Mouse (Mus musculus): Measurements from ENCODE around the gene Zbtb20. TPM values are rescaled to one million over a fixed set of nuclear protein-coding genes. Genes with fewer than 3 reads are reported as not detected.

The Zbtb20 gene
- polyA plus RNA-seq, 1 experiment from 2014 or later: 15.4 TPM

DNA sequence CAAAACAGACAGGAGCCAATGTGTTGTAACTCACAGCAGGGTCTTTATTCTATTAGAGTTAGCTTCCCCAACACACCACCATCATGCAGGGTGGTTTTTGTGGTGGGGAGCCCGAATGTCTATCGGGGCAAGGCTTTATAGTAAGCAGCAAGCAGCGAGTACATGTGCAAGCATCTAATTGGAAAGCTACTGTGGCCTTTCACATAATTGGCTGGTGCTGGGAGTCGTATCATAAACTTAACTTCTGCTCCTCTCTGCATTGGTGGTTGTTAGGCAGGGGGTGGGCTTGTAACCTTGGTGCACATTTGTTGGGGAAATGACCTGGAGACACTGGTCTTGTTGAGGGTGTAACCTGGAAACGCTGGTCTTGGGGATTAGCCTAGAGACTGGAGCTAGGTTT is 207.1 kb downstream of the Zbtb20 start:
- H3K9ac ChIP-seq (replicated peaks; ENCODE audit: low read length): no peak overlapping the region
- H3K9me3 ChIP-seq (replicated peaks; ENCODE audit: control insufficient read depth, low read length): no peaks in the 10 kb centered on the region
- H3K4me2 ChIP-seq (ENCODE audit: low read depth, low read length): no peak overlapping the region
- no peaks in the 10 kb centered on the region for H3K4me1 ChIP-seq (ENCODE audit: control insufficient read depth, insufficient read depth, low read length)
- H3K4me3 ChIP-seq (ENCODE audit: low read depth, low read length): no peak overlapping the region
- no peaks in the 10 kb centered on the region for H3K27me3 ChIP-seq (ENCODE audit: control insufficient read depth, insufficient read depth, low read length)
- ATAC-seq (replicated peaks; ENCODE audit: insufficient number of reproducible peaks, low FRiP score, low TSS enrichment, low read depth) (no peak), DNase-seq (ENCODE audit: low spot score) (no peak)
- H3K27ac ChIP-seq (replicated peaks; ENCODE audit: low read depth, low read length): no peak overlapping the region
- H3K36me3 ChIP-seq (replicated peaks; ENCODE audit: control insufficient read depth, insufficient read depth, low read depth, low read length): no peaks in the 10 kb centered on the region
- WGBS: 82% methylated on average over 5 of the region's 5 CpGs

DNA sequence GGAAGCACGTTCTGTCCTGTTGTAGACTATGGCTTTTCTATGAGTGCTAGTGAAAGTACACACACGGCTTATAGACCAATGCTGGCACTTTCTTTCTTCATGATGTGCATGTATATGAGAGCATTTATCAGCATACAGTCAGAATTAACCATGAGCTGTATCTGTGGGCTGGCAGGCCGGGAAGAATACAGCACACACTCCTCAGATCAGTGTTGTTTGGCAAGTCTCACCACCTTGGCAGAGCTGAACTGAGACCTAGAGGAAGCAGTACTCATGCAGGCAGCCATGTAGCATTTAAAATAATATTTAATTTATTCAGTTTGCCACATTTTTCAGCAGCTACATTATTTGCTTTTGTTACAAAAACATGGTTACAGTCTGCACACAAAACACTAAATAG is 214.5 kb downstream of the Zbtb20 start:
- no peaks in the 10 kb centered on the region for H3K4me1 ChIP-seq (ENCODE audit: control insufficient read depth, insufficient read depth, low read length)
- no peaks in the 10 kb centered on the region for H3K9me3 ChIP-seq (replicated peaks; ENCODE audit: control insufficient read depth, low read length)
- no peak overlapping the region for H3K9ac ChIP-seq (replicated peaks; ENCODE audit: low read length)
- no peak for ATAC-seq (replicated peaks; ENCODE audit: insufficient number of reproducible peaks, low FRiP score, low TSS enrichment, low read depth)
- no peaks in the 10 kb centered on the region for H3K27me3 ChIP-seq (ENCODE audit: control insufficient read depth, insufficient read depth, low read length)
- H3K4me3 ChIP-seq (ENCODE audit: low read depth, low read length): no peak overlapping the region
- H3K4me2 ChIP-seq (ENCODE audit: low read depth, low read length): no peak overlapping the region
- no peak for DNase-seq (ENCODE audit: low spot score)
- H3K36me3 ChIP-seq (replicated peaks; ENCODE audit: control insufficient read depth, insufficient read depth, low read depth, low read length): no peaks in the 10 kb centered on the region
- WGBS: 77% methylated on average over 3 of the region's 3 CpGs
- H3K27ac ChIP-seq (replicated peaks; ENCODE audit: low read depth, low read length): no peak overlapping the region

DNA sequence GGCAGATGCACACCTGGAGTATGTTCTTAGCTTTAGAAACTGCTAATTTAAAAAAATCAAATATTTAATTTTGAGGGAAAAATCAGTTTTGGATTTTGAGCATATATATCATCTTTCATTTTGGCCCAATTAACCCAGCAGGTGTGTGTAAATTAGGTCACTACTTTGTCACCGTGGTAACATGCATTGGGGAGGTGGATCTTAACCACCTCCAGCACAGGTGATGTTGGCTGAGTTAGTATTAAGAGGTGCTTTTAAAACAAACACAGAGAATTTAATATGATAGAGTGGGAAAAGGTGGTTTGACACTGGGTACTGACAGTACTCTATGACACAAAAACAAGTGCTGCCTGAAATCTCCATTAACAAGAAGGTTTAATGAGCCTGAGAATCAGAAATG is 218.5 kb downstream of the Zbtb20 start:
- H3K4me3 ChIP-seq (ENCODE audit: low read depth, low read length): no peak overlapping the region
- DNase-seq (ENCODE audit: low spot score) (no peak), ATAC-seq (replicated peaks; ENCODE audit: insufficient number of reproducible peaks, low FRiP score, low TSS enrichment, low read depth) (no peak)
- no peak overlapping the region for H3K9ac ChIP-seq (replicated peaks; ENCODE audit: low read length)
- no peaks in the 10 kb centered on the region for H3K27me3 ChIP-seq (ENCODE audit: control insufficient read depth, insufficient read depth, low read length)
- no peaks in the 10 kb centered on the region for H3K36me3 ChIP-seq (replicated peaks; ENCODE audit: control insufficient read depth, insufficient read depth, low read depth, low read length)
- no peaks in the 10 kb centered on the region for H3K4me1 ChIP-seq (ENCODE audit: control insufficient read depth, insufficient read depth, low read length)
- WGBS: 81% methylated on average over 1 of the region's 1 CpGs
- no peak overlapping the region for H3K4me2 ChIP-seq (ENCODE audit: low read depth, low read length)
- no peak overlapping the region for H3K27ac ChIP-seq (replicated peaks; ENCODE audit: low read depth, low read length)
- H3K9me3 ChIP-seq (replicated peaks; ENCODE audit: control insufficient read depth, low read length): no peaks in the 10 kb centered on the region

DNA sequence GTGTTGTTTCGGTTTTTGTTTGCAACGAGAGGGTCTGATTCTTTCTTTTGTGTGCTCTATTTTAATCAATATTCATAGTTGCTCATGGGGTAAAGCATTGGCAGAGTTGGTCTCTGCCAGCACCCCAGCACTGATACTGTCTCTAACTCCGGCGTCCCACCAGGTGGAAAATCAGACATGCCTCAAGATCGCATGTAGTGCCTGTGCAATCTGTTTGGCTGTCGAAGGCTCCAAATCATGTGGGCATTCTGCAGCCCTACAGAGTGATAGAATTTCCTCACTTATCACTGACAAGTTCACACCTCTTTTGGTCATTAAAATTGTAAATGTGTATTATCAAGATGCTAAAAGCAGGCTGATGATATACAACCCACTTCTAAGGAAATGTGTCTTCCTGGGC is 219.1 kb downstream of the Zbtb20 start:
- DNase-seq (ENCODE audit: low spot score) (no peak), ATAC-seq (replicated peaks; ENCODE audit: insufficient number of reproducible peaks, low FRiP score, low TSS enrichment, low read depth) (no peak)
- H3K9me3 ChIP-seq (replicated peaks; ENCODE audit: control insufficient read depth, low read length): no peaks in the 10 kb centered on the region
- no peaks in the 10 kb centered on the region for H3K36me3 ChIP-seq (replicated peaks; ENCODE audit: control insufficient read depth, insufficient read depth, low read depth, low read length)
- H3K27me3 ChIP-seq (ENCODE audit: control insufficient read depth, insufficient read depth, low read length): no peaks in the 10 kb centered on the region
- H3K27ac ChIP-seq (replicated peaks; ENCODE audit: low read depth, low read length): no peak overlapping the region
- WGBS: 84% methylated on average over 6 of the region's 6 CpGs
- H3K4me1 ChIP-seq (ENCODE audit: control insufficient read depth, insufficient read depth, low read length): no peaks in the 10 kb centered on the region
- no peak overlapping the region for H3K4me3 ChIP-seq (ENCODE audit: low read depth, low read length)
- no peak overlapping the region for H3K4me2 ChIP-seq (ENCODE audit: low read depth, low read length)
- no peak overlapping the region for H3K9ac ChIP-seq (replicated peaks; ENCODE audit: low read length)

DNA sequence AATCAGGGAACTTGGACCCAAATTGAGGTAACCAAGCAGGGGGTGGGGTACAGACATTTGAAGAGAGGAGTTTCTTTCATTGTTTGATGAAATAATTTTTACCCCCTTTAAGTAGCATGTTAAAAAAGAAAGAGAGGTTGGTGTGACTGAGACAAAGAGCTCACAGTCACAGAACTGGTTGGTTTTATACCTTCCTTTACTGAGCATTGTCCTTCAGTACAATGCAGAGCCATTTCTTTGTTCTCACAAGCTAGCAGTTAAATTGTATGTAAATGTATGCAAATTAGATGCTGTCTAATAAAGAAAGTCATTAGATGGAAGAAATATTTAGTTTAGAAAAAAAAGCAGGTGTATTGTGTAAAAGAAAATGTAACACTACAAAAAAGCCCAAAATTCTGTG is 220.4 kb downstream of the Zbtb20 start:
- H3K4me1 ChIP-seq (ENCODE audit: control insufficient read depth, insufficient read depth, low read length): no peaks in the 10 kb centered on the region
- no peaks in the 10 kb centered on the region for H3K9me3 ChIP-seq (replicated peaks; ENCODE audit: control insufficient read depth, low read length)
- H3K27me3 ChIP-seq (ENCODE audit: control insufficient read depth, insufficient read depth, low read length): no peaks in the 10 kb centered on the region
- ATAC-seq (replicated peaks; ENCODE audit: insufficient number of reproducible peaks, low FRiP score, low TSS enrichment, low read depth) (no peak), DNase-seq (ENCODE audit: low spot score) (no peak)
- H3K36me3 ChIP-seq (replicated peaks; ENCODE audit: control insufficient read depth, insufficient read depth, low read depth, low read length): no peaks in the 10 kb centered on the region
- H3K27ac ChIP-seq (replicated peaks; ENCODE audit: low read depth, low read length): no peak overlapping the region
- H3K4me2 ChIP-seq (ENCODE audit: low read depth, low read length): no peak overlapping the region
- no peak overlapping the region for H3K9ac ChIP-seq (replicated peaks; ENCODE audit: low read length)
- no peak overlapping the region for H3K4me3 ChIP-seq (ENCODE audit: low read depth, low read length)

DNA sequence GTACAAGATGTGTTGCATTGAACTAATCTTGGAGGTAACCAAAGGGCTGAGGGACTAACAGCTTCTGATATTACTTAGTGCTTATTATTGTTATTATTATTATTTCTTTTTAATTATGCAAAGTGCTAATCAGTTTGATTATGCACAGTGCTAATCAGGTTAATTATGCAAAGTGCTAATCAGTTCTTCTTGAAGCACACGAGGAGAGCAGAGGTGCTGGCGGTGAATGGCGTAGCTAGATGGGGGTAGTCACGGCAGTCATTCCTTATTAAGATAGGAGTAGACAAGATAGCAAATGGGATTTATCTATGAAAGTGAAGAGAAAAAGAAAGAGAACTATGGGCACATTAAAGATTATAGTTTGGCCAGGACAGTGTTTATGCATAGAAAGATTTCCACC is 222.5 kb downstream of the Zbtb20 start:
- Histone ChIP-seq H3K4me1 (ENCODE audit: control insufficient read depth, insufficient read depth, low read length) (no peaks in the 10 kb centered on the region), H3K36me3 (replicated peaks; ENCODE audit: control insufficient read depth, insufficient read depth, low read depth, low read length) (no peaks in the 10 kb centered on the region), H3K4me3 (ENCODE audit: low read depth, low read length) (no peak overlapping the region), H3K9me3 (replicated peaks; ENCODE audit: control insufficient read depth, low read length) (no peaks in the 10 kb centered on the region), H3K4me2 (ENCODE audit: low read depth, low read length) (no peak overlapping the region), H3K9ac (replicated peaks; ENCODE audit: low read length) (no peak overlapping the region), H3K27ac (replicated peaks; ENCODE audit: low read depth, low read length) (no peak overlapping the region), H3K27me3 (ENCODE audit: control insufficient read depth, insufficient read depth, low read length) (no peaks in the 10 kb centered on the region)
- ATAC-seq (replicated peaks; ENCODE audit: insufficient number of reproducible peaks, low FRiP score, low TSS enrichment, low read depth) (no peak), DNase-seq (ENCODE audit: low spot score) (no peak)
- WGBS: 94% methylated on average over 4 of the region's 4 CpGs

DNA sequence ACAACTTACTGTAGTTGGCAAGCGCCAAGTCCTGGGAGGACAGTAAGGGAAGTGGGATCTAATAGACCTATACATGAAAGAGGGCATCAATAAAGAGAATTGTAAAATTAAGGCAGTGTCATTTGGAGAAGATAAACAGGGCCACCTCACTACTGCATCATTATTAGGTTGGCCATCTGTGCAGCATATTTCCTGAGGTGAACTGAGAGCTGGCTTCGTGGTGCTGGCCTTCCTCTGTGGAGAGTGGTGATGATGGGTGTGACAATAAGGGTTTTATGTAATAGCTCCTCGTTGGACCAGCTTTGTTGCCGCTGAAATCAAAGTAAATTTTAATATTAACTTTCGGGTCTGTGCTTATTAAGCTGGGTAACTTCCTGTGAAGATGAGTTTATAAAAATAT is 223.0 kb downstream of the Zbtb20 start:
- no peak for ATAC-seq (replicated peaks; ENCODE audit: insufficient number of reproducible peaks, low FRiP score, low TSS enrichment, low read depth)
- H3K27ac ChIP-seq (replicated peaks; ENCODE audit: low read depth, low read length): no peak overlapping the region
- no peak for DNase-seq (ENCODE audit: low spot score)
- H3K4me1 ChIP-seq (ENCODE audit: control insufficient read depth, insufficient read depth, low read length): no peaks in the 10 kb centered on the region
- no peaks in the 10 kb centered on the region for H3K27me3 ChIP-seq (ENCODE audit: control insufficient read depth, insufficient read depth, low read length)
- H3K4me3 ChIP-seq (ENCODE audit: low read depth, low read length): no peak overlapping the region
- no peaks in the 10 kb centered on the region for H3K36me3 ChIP-seq (replicated peaks; ENCODE audit: control insufficient read depth, insufficient read depth, low read depth, low read length)
- H3K9ac ChIP-seq (replicated peaks; ENCODE audit: low read length): no peak overlapping the region
- no peaks in the 10 kb centered on the region for H3K9me3 ChIP-seq (replicated peaks; ENCODE audit: control insufficient read depth, low read length)
- WGBS: 89% methylated on average over 5 of the region's 5 CpGs
- no peak overlapping the region for H3K4me2 ChIP-seq (ENCODE audit: low read depth, low read length)

DNA sequence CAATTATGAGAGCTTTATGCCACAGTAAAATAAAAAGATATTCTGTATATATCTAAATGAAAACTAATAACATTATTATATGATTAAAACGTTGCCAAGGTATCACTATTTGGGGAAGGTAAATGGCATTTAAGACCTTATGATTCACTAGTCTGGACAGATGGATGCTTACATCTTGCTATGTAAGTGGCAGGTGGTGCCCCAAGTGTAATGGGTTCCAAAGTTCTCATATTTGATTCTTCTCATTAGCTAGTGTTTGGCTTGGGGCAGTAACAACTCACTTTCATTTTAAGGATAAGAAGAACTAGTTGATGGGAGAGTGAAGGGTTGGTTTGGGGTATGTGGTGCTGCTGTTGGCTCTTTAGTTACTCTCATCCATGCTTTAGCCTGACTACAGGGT is 235.6 kb downstream of the Zbtb20 start:
- H3K36me3 ChIP-seq (replicated peaks; ENCODE audit: control insufficient read depth, insufficient read depth, low read depth, low read length): no peaks in the 10 kb centered on the region
- H3K9me3 ChIP-seq (replicated peaks; ENCODE audit: control insufficient read depth, low read length): no peaks in the 10 kb centered on the region
- H3K4me1 ChIP-seq (ENCODE audit: control insufficient read depth, insufficient read depth, low read length): no peaks in the 10 kb centered on the region
- no peak overlapping the region for H3K9ac ChIP-seq (replicated peaks; ENCODE audit: low read length)
- DNase-seq (ENCODE audit: low spot score) (no peak), ATAC-seq (replicated peaks; ENCODE audit: insufficient number of reproducible peaks, low FRiP score, low TSS enrichment, low read depth) (no peak)
- H3K4me2 ChIP-seq (ENCODE audit: low read depth, low read length): no peak overlapping the region
- no peaks in the 10 kb centered on the region for H3K27me3 ChIP-seq (ENCODE audit: control insufficient read depth, insufficient read depth, low read length)
- H3K27ac ChIP-seq (replicated peaks; ENCODE audit: low read depth, low read length): no peak overlapping the region
- no peak overlapping the region for H3K4me3 ChIP-seq (ENCODE audit: low read depth, low read length)
- 66% methylated on average over 1 of the region's 1 CpGs for WGBS

DNA sequence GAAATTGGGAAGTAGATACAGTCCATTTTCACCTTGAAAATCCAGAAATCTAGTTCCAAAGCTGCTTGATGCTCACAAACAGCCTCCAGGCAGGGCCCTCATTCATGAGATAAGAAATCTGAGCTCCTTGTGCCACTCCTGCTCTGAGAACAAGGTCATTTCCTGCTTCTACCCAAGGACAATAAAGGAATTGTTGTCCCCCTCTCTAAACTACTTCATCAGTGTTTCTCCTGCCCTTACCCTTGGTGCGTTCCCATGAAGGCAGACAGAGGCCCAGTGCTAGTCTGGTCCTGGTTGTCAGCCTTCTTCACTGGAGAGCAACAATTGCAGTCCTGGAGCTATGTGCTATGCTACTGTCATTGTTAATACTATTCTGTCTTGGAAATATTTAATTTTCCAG is 238.3 kb downstream of the Zbtb20 start:
- no peak overlapping the region for H3K4me2 ChIP-seq (ENCODE audit: low read depth, low read length)
- H3K4me3 ChIP-seq (ENCODE audit: low read depth, low read length): no peak overlapping the region
- no peaks in the 10 kb centered on the region for H3K4me1 ChIP-seq (ENCODE audit: control insufficient read depth, insufficient read depth, low read length)
- H3K27ac ChIP-seq (replicated peaks; ENCODE audit: low read depth, low read length): no peak overlapping the region
- WGBS: 31% methylated on average over 1 of the region's 1 CpGs
- DNase-seq (ENCODE audit: low spot score) (no peak), ATAC-seq (replicated peaks; ENCODE audit: insufficient number of reproducible peaks, low FRiP score, low TSS enrichment, low read depth) (no peak)
- no peak overlapping the region for H3K9ac ChIP-seq (replicated peaks; ENCODE audit: low read length)
- H3K36me3 ChIP-seq (replicated peaks; ENCODE audit: control insufficient read depth, insufficient read depth, low read depth, low read length): no peaks in the 10 kb centered on the region
- H3K9me3 ChIP-seq (replicated peaks; ENCODE audit: control insufficient read depth, low read length): no peaks in the 10 kb centered on the region
- no peaks in the 10 kb centered on the region for H3K27me3 ChIP-seq (ENCODE audit: control insufficient read depth, insufficient read depth, low read length)

Data from embryonic facial prominence, embryonic 11.5 days (tissue).